Mouse (Mus musculus) C2C12 (cell line): ENCODE data around the gene 0610012G03Rik. TPM values are rescaled to one million over a fixed set of nuclear protein-coding genes. Genes with fewer than 3 reads are reported as not detected.

Experiments
- H3K27me3 ChIP-seq: one replicate; pipeline ENCODE4 v1.6.1; 2011; ENCODE audit not compliant: control insufficient read depth, insufficient read depth, insufficient read length
- H3K36me3 ChIP-seq: one replicate; pipeline ENCODE4 v1.6.1; 2011; ENCODE audit not compliant: control insufficient read depth, insufficient read depth
- H3K4me3 ChIP-seq: one replicate; pipeline ENCODE4 v1.5.1; 2011; ENCODE audit warnings: mild to moderate bottlenecking, control low read depth; ENCODE audit not compliant: poor library complexity, insufficient read depth, severe bottlenecking
- H3K79me2 ChIP-seq: one replicate; pipeline ENCODE4 v1.6.1; 2011; ENCODE audit not compliant: control insufficient read depth, insufficient read depth
- H3K79me3 ChIP-seq: one replicate; pipeline ENCODE4 v1.6.1; 2011; ENCODE audit warnings: low read depth, control low read depth
- H3ac ChIP-seq: one replicate; pipeline ENCODE3; 2011; ENCODE audit warnings: low read depth; ENCODE audit not compliant: control insufficient read depth, insufficient read length
- CEBPB ChIP-seq: IDR thresholded peaks from one replicate; pipeline ENCODE4 v1.6.1; 2011; ENCODE audit warnings: low read depth, mild to moderate bottlenecking, control low read depth, moderate library complexity
- CTCF ChIP-seq: IDR thresholded peaks from one replicate; pipeline ENCODE4 v1.5.1; 2011; ENCODE audit not compliant: control insufficient read depth, insufficient read depth, insufficient read length
- FOSL1 ChIP-seq: IDR thresholded peaks from one replicate; pipeline ENCODE4 v1.8.0; 2011; ENCODE audit warnings: mild to moderate bottlenecking, low read length; ENCODE audit not compliant: poor library complexity, insufficient read depth, severe bottlenecking
- MAX ChIP-seq: IDR thresholded peaks from one replicate; pipeline ENCODE4 v1.6.1; 2011; ENCODE audit warnings: mild to moderate bottlenecking, control low read depth
- MYOD1 ChIP-seq: IDR thresholded peaks from one replicate; pipeline ENCODE4 v1.6.1; 2011; ENCODE audit warnings: low read depth; ENCODE audit not compliant: control insufficient read depth, insufficient read length
- MYOG ChIP-seq: IDR thresholded peaks from one replicate; pipeline ENCODE4 v1.6.1; 2011; ENCODE audit not compliant: control insufficient read depth, insufficient read length; ENCODE audit errors: extremely low read depth
- USF1 ChIP-seq: IDR thresholded peaks from one replicate; pipeline ENCODE4 v1.6.1; 2011; ENCODE audit warnings: low read depth, mild to moderate bottlenecking, control low read depth, moderate library complexity
- long read RNA-seq, 2 experiments: library from polyadenylated mRNA; unstranded; transcript quantifications; one replicate each; pipeline ENCODE4 v2.0.0; 2019 to 2020
- polyA plus RNA-seq: library from polyadenylated mRNA; unstranded; fragments of >200 nt; fragmentation: generic; extraction: Trizol; gene quantifications from one replicate; pipeline ENCODE4 v1.2.1, GENCODE M21; 2012; ENCODE audit warnings: missing spikeins

0610012G03Rik gene
- polyA plus RNA-seq = 46.3 TPM
- long read RNA-seq, experiment 1, transcript 0610012G03Rik-201 (1 exons, 1,445 nt) = major isoform, 54 of 54 reads
- long read RNA-seq, experiment 1, partial matches to known transcripts = 0 of 54 reads
- long read RNA-seq, experiment 1, other reads (novel, unspliced or antisense) = 0 of 54 reads
- long read RNA-seq, experiment 2, partial matches to known transcripts = 0 of 4 reads
- long read RNA-seq, experiment 2, other reads (novel, unspliced or antisense) = 0 of 4 reads

DNA sequence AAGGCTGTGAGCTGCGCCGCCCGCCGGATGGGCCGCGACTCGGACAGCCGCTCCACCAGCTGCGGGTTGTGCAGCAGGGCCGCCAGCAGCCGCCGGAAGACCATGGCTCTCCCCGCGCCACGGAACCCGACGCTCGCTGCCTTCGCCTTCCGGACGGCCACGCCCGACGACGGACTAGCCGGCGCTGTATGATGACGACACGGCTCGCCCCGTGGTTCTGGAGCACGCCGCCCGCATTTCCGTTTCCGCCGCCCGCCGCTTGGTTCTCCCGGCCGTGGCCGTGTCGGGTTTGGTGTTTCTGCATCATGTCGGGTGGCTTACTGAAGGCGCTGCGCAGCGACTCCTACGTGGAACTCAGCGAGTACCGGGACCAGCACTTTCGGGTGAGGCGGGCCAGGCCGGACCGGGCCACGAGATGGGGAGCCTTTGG, at the start of gene 0610012G03Rik, which contains the start of gene Ncbp2:
Gene 0610012G03Rik, minus strand, starts transcription at position 150 of the 430 bp plus-strand sequence.
Gene Ncbp2, plus strand, starts transcription at position 169 of the 430 bp plus-strand sequence.
- Histone ChIP-seq H3ac (peak within 1 kb of the TSS; percentile 89), H3K79me3 (peaks cover 53% of the 10 kb centered on the region), H3K36me3 (peaks cover 11% of the 10 kb centered on the region), H3K79me2 (peaks cover 83% of the 10 kb centered on the region), H3K27me3 (no peaks in the 10 kb centered on the region), H3K4me3 (peak within 1 kb of the TSS; percentile 87)
- TF ChIP-seq MAX (peak; percentile 92), MYOG (no peak), CTCF (peak; percentile 42), FOSL1 (no peak), MYOD1 (no peak), USF1 (peak; percentile 15), CEBPB (no peak)

DNA sequence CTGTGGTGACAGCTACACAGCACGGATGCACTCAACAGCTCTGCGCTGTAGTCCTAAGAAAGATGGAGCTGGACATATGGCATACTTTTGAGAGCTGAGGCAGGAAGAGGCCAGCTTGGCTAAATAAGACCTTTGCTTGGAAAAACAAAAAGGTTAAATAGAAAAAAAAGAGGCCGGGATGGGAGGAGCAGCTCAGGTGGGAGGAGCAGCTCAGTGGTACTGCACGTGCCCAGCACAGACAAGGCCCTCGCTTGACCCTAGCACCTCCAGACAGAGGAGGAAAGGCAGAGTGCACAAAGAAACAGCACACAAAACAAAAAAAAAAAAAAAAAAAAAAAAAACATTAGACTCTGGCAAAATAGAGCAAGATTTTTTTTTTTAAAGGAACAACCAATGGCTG, 48.1 kb upstream of the 0610012G03Rik start:
- Histone ChIP-seq H3K36me3 (peaks cover 18% of the 10 kb centered on the region), H3ac (no peak overlapping the region), H3K4me3 (no peak overlapping the region), H3K27me3 (no peaks in the 10 kb centered on the region), H3K79me3 (peaks cover 75% of the 10 kb centered on the region), H3K79me2 (peaks cover 90% of the 10 kb centered on the region)
- no peak for TF ChIP-seq MAX
- no peak for TF ChIP-seq CEBPB
- TF ChIP-seq MYOD1 = no peak
- no peak for TF ChIP-seq MYOG
- no peak for TF ChIP-seq FOSL1
- no peak for TF ChIP-seq CTCF
- no peak for TF ChIP-seq USF1

GRCm38 (mm10) chr16:31993946-31994345, 45.7 kb upstream of the 0610012G03Rik start:
- TF ChIP-seq CTCF (no peak), MAX (no peak), MYOD1 (no peak), MYOG (no peak), FOSL1 (no peak), CEBPB (no peak)
- peaks cover 52% of the 10 kb centered on the region for H3K79me3 ChIP-seq
- H3K79me2 ChIP-seq = peaks cover 69% of the 10 kb centered on the region
- peaks cover 22% of the 10 kb centered on the region for H3K36me3 ChIP-seq
- no peak overlapping the region for H3ac ChIP-seq
- no peaks in the 10 kb centered on the region for H3K27me3 ChIP-seq
- no peak overlapping the region for H3K4me3 ChIP-seq

- Histone ChIP-seq H3K4me3 (no peak overlapping the region), H3K79me2 (peaks cover 66% of the 10 kb centered on the region), H3K36me3 (peaks cover 29% of the 10 kb centered on the region), H3ac (no peak overlapping the region), H3K79me3 (peaks cover 45% of the 10 kb centered on the region), H3K27me3 (no peaks in the 10 kb centered on the region)
- TF ChIP-seq MYOG (no peak), USF1 (no peak), FOSL1 (no peak), MAX (no peak), CEBPB (no peak), CTCF (no peak), MYOD1 (no peak)
These were observed 44.9 kb upstream of the 0610012G03Rik start for GRCm38 (mm10) chr16:31993195-31993594.

DNA sequence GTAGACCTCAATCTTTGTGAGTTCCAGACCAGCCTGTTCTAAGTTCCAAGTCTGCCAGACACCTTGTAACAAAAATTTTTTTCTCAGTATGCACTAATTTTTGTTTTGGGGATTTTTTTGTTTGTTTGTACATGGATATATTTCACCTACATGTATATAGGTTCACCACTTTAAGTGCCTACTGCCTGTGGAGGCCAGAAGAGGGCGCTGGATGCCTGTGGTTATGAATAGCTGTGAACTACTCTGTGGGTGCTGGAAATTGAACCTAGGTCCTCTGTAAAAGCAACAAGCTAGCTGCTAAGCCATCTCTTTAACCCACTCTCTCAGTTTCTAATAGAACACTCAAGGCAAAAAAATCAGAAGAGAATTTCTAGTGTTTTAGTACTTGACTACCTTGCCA, 43.7 kb upstream of the 0610012G03Rik start:
- no peak overlapping the region for H3ac ChIP-seq
- H3K79me3 ChIP-seq = peaks cover 34% of the 10 kb centered on the region
- peaks cover 58% of the 10 kb centered on the region for H3K79me2 ChIP-seq
- H3K4me3 ChIP-seq = no peak overlapping the region
- H3K36me3 ChIP-seq = peaks cover 36% of the 10 kb centered on the region
- TF ChIP-seq FOSL1 = no peak
- no peak for TF ChIP-seq MYOD1
- TF ChIP-seq MYOG = no peak
- TF ChIP-seq CEBPB = no peak
- TF ChIP-seq USF1 = no peak
- no peak for TF ChIP-seq CTCF
- no peak for TF ChIP-seq MAX
- H3K27me3 ChIP-seq = no peaks in the 10 kb centered on the region
